Mouse (Mus musculus) myocyte (in vitro differentiated cells): ENCODE data around the gene Tstd1.

Experiments used
- CEBPB ChIP-seq: IDR thresholded peaks from 2 replicates; pipeline ENCODE4 v1.6.1; 2011; ENCODE audit warnings: mild to moderate bottlenecking, moderate library complexity; ENCODE audit not compliant: poor library complexity, insufficient read depth, severe bottlenecking
- E2F4 ChIP-seq: IDR thresholded peaks from one replicate; pipeline ENCODE4 v1.6.1; 2011; ENCODE audit warnings: mild to moderate bottlenecking, control low read depth, moderate library complexity; ENCODE audit not compliant: insufficient read depth
- MAX ChIP-seq: IDR thresholded peaks from one replicate; pipeline ENCODE4 v1.6.1; 2011; ENCODE audit warnings: low read depth, mild to moderate bottlenecking, control low read depth
- MYOD1 ChIP-seq, 3 experiments: IDR thresholded peaks; one replicate each; pipeline ENCODE4 v1.6.1; 2011; ENCODE audit warnings: control low read depth in 2 of 3, low read depth in 2 of 3, mild to moderate bottlenecking in 2 of 3, moderate library complexity in 1 of 3; ENCODE audit not compliant: insufficient read length in 2 of 3, control insufficient read depth in 1 of 3
- MYOG ChIP-seq, 3 experiments: IDR thresholded peaks; one replicate each; pipeline ENCODE4 v1.6.1; 2011; ENCODE audit warnings: control low read depth in 2 of 3, low read depth in 2 of 3, mild to moderate bottlenecking in 2 of 3; ENCODE audit not compliant: insufficient read length in 2 of 3, control insufficient read depth in 1 of 3, insufficient read depth in 1 of 3
- POLR2A ChIP-seq: IDR thresholded peaks from one replicate; pipeline ENCODE4 v1.6.1; 2011; ENCODE audit warnings: low read depth, mild to moderate bottlenecking, control low read depth, moderate library complexity; ENCODE audit not compliant: insufficient read length
- POLR2AphosphoS2 ChIP-seq: IDR thresholded peaks from one replicate; pipeline ENCODE4 v1.6.1; 2011; ENCODE audit warnings: low read depth, control low read depth; ENCODE audit not compliant: insufficient read length
- TCF12 ChIP-seq: IDR thresholded peaks from one replicate; pipeline ENCODE4 v1.6.1; 2011; ENCODE audit warnings: mild to moderate bottlenecking, control low read depth; ENCODE audit not compliant: poor library complexity, insufficient read depth, severe bottlenecking
- TCF3 ChIP-seq: IDR thresholded peaks from one replicate; pipeline ENCODE4 v1.6.1; 2011; ENCODE audit warnings: low read depth, control low read depth; ENCODE audit not compliant: insufficient read length
- USF1 ChIP-seq: IDR thresholded peaks from one replicate; pipeline ENCODE4 v1.6.1; 2011; ENCODE audit warnings: low read depth, mild to moderate bottlenecking, control low read depth, moderate library complexity

DNA sequence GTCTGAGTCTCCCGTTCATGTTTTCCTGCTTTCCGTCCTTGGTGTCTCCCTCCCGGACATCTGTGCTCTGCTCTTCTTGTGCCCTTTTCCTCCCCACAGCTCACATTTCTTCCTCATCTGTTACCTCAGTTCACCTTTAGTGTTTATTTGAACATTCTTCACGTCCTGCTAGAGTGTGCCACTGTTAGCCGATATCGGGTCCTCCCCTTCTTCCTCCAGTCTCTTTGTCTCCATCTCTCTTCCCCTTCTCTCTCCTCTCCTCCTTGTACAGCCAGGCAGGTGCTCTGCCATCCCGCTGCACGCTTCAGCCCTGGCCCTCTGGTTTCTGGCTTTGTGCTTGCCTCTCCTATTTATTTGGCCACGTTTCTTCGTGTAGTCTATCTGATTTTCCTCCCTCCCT is 29.0 kb downstream of the Tstd1 start:
- TF ChIP-seq POLR2AphosphoS2: no peak
- TF ChIP-seq POLR2A: no peak
- TF ChIP-seq E2F4: no peak
- TF ChIP-seq USF1: no peak
- TF ChIP-seq CEBPB: no peak
- TF ChIP-seq MYOG (IDR thresholded peaks at IDR 0.05; ENCODE audit: control insufficient read depth in 1 of 3, insufficient read depth in 1 of 3, insufficient read length in 2 of 3, low read depth in 2 of 3): no peak
- TF ChIP-seq TCF12: no peak
- TF ChIP-seq MAX: no peak
- TF ChIP-seq MYOD1 (IDR thresholded peaks at IDR 0.05; ENCODE audit: control insufficient read depth in 1 of 3, insufficient read length in 2 of 3, low read depth in 2 of 3): no peak
- TF ChIP-seq TCF3: no peak
